Mouse (Mus musculus) forebrain, embryonic 13.5 days (tissue): ENCODE measurements around the gene Wnt1. TPM values are rescaled to one million over a fixed set of nuclear protein-coding genes. Genes with fewer than 3 reads are reported as not detected.

Experiments
- ATAC-seq: fragments of 200-750 bp; cut with Nextera tagmentation; 2 replicates; pipeline ENCODE4 v1.8.0; 2017
- H3K27ac ChIP-seq: fragments of 300-500 bp; sonication (generic); 2 replicates; pipeline ENCODE4 v1.5.1; 2015; ENCODE audit warnings: inconsistent platforms, mild to moderate bottlenecking, moderate library complexity
- H3K27me3 ChIP-seq: fragments of 300-500 bp; sonication (generic); 2 replicates; pipeline ENCODE4 v1.6.1; 2015; ENCODE audit warnings: mild to moderate bottlenecking, inconsistent platforms
- H3K36me3 ChIP-seq: fragments of 300-500 bp; sonication (generic); 2 replicates; pipeline ENCODE4 v1.6.1; 2015; ENCODE audit warnings: mild to moderate bottlenecking, inconsistent platforms; ENCODE audit not compliant: poor library complexity, severe bottlenecking
- H3K4me1 ChIP-seq: fragments of 300-500 bp; sonication (generic); 2 replicates; pipeline ENCODE4 v1.6.1; 2015; ENCODE audit warnings: inconsistent platforms
- H3K4me2 ChIP-seq: fragments of 300-500 bp; sonication (generic); 2 replicates; pipeline ENCODE4 v1.6.1; 2015; ENCODE audit warnings: inconsistent platforms, mild to moderate bottlenecking, moderate library complexity
- H3K4me3 ChIP-seq: fragments of 300-500 bp; sonication (generic); 2 replicates; pipeline ENCODE4 v1.5.1; 2015; ENCODE audit warnings: mild to moderate bottlenecking, inconsistent platforms
- H3K9ac ChIP-seq: fragments of 300-500 bp; sonication (generic); 2 replicates; pipeline ENCODE4 v1.6.1; 2015; ENCODE audit warnings: mild to moderate bottlenecking, inconsistent platforms
- H3K9me3 ChIP-seq: fragments of 300-500 bp; sonication (generic); replicated peaks from 2 replicates; pipeline ENCODE4 v1.6.1; 2016; ENCODE audit warnings: inconsistent platforms
- WGBS: fragments of 180-500 bp; shearing (Covaris S2); methylation state at CpG from one replicate; pipeline ENCODE4 v1.1.7; 2015; 5-methylcytosine and 5-hydroxymethylcytosine counted together
- polyA plus RNA-seq: library from polyadenylated mRNA; unstranded; fragments of >200 nt; fragmentation: Nextera tagmentation; extraction: Ambion mirVana; gene quantifications from 2 replicates; pipeline ENCODE4 v1.2.1, GENCODE M21; 2015

The Wnt1 gene
- polyA plus RNA-seq, 1 experiment from 2014 or later, result not detected

DNA sequence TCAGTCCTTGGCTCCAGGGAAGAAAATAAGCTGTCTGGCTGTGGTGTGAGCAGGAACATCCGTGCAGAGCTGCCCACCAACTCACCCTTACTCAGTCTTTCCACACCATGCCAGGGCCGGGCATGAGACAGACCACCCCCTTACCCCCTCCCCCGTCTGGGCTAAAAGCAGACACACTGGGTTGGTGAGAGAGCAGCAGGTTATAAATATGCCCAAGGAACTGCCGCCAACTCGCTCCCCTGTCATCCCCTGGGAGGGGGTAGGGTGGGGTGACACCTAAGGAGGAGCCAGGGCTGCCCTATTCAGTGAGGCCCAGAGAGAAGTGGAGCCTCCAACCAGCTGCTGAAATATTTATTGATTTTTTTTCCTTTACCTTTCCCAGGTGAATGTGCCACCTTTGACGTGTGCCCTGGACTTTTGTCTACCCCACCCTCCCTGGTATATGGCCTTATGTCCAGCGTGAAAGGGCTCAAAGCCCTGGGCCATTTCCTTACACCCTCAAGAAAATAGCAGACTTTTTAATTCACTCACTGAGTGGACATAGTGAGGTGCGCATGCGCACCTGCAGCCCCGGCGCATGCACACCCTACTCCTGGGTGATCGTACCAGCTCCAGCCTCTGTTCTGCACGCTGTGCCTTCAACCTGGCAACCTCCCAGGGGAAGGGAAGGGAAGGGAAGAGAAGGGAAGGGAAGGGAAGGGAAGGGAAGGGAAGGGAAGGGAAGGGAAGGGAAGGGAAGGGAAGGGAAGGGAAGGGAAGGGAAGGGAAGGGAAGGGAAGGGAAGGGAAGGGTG is 7.3 kb downstream of the Wnt1 start:
- H3K27me3 ChIP-seq, result peaks cover 97% of the 10 kb centered on the region
- H3K4me2 ChIP-seq, result no peak overlapping the region
- H3K36me3 ChIP-seq, result no peaks in the 10 kb centered on the region
- no peak overlapping the region for H3K9ac ChIP-seq
- no peaks in the 10 kb centered on the region for H3K9me3 ChIP-seq
- ATAC-seq, result peak; percentile 54; the same call in 1 of the 2 replicates
- no peak overlapping the region for H3K27ac ChIP-seq
- WGBS, result 2% methylated on average over 13 of the region's 13 CpGs
- H3K4me3 ChIP-seq, result no peak overlapping the region
- peaks cover 34% of the 10 kb centered on the region for H3K4me1 ChIP-seq

DNA sequence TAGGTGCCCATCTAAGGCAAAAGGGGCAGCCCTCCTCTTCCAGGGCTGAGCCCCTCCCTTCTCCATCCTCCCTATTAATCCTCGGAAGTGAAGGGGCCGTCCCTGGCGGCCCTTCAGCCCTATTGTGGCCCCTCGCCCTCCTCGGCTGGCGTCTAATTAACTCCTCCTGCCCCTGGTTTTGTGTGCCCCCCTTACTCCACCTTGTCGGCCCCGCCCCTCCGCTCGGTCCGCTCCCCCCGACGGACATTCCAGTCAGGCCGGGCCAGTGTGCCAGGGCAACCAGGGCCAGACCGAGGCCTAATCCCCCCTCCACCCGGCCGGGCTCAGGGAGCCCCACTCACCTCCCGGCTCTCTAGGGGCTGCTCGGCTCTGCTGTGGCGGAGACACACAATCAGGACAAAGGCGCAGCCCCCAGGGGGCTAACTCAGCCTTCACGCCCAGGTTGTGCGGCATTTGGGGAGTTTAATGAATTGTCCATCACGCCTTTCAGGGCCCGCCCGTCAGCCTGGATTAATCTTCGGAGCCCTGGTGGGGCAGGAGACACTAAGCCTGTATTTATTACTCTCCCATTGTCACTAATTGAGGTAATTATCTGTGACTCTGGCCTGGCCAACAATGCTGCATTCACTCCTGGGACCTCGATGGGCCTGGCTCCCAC is 8.3 kb downstream of the Wnt1 start:
- WGBS, result under 1% methylated on average over 28 of the region's 28 CpGs
- Histone ChIP-seq H3K4me2 (peak overlapping the region; percentile 41), H3K27ac (no peak overlapping the region), H3K9ac (0 out of 2 replicates have a peak overlapping the region, but pooled peaks have one; percentile 7), H3K27me3 (peaks cover 97% of the 10 kb centered on the region), H3K4me1 (peaks cover 27% of the 10 kb centered on the region), H3K4me3 (0 out of 2 replicates have a peak overlapping the region, but pooled peaks have one; percentile 1), H3K36me3 (no peaks in the 10 kb centered on the region), H3K9me3 (no peaks in the 10 kb centered on the region)
- ATAC-seq, result peak; percentile 87

DNA sequence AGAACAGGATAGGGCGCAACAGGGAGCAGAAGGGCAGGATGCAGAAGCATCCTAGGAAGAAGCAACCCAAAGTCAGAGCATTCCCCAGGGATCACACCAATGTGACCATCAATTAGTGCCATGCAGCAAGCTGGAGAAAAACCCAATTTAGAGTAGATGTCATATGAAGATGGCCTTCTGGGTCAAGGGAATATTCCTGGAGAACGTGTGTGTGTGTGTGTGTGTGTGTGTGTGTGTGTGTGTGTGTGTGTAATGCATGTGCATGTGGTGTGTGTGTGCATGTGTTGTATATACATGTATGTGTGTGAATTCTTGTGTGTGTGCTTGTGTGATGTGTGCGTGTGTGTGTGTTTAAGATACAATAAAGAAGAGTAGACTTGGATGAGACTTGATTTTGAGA is 9.2 kb downstream of the Wnt1 start:
- H3K4me1 ChIP-seq, result peaks cover 23% of the 10 kb centered on the region
- peaks cover 97% of the 10 kb centered on the region for H3K27me3 ChIP-seq
- no peak overlapping the region for H3K4me2 ChIP-seq
- H3K9ac ChIP-seq, result no peak overlapping the region
- H3K36me3 ChIP-seq, result no peaks in the 10 kb centered on the region
- ATAC-seq, result no peak
- H3K4me3 ChIP-seq, result no peak overlapping the region
- no peak overlapping the region for H3K27ac ChIP-seq
- 42% methylated on average over 3 of the region's 3 CpGs for WGBS
- H3K9me3 ChIP-seq, result no peaks in the 10 kb centered on the region

DNA sequence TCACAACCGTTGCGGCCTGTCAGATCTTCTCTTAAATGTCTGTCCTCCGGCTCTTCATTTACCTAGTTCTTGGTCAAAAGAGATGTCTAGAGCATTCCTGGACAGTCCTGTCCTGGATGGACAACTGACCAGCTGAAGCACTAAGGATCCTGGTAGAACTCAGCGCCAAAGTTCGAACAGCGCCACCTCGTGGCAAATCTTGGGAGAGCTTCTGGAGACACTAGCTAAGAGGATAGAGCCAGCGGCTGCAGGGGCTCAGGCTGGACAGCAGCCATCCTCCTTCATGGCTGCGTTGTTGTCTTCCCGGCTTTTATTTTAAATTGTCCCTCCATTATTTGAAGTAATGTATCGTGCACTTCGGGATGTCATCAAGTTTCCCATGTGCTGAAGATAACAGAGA is 9.7 kb downstream of the Wnt1 start:
- Histone ChIP-seq H3K9ac (no peak overlapping the region), H3K36me3 (no peaks in the 10 kb centered on the region), H3K9me3 (no peaks in the 10 kb centered on the region), H3K27ac (no peak overlapping the region), H3K27me3 (peaks cover 97% of the 10 kb centered on the region), H3K4me1 (peaks cover 27% of the 10 kb centered on the region), H3K4me2 (no peak overlapping the region), H3K4me3 (no peak overlapping the region)
- no peak for ATAC-seq
- WGBS, result 11% methylated on average over 12 of the region's 12 CpGs

DNA sequence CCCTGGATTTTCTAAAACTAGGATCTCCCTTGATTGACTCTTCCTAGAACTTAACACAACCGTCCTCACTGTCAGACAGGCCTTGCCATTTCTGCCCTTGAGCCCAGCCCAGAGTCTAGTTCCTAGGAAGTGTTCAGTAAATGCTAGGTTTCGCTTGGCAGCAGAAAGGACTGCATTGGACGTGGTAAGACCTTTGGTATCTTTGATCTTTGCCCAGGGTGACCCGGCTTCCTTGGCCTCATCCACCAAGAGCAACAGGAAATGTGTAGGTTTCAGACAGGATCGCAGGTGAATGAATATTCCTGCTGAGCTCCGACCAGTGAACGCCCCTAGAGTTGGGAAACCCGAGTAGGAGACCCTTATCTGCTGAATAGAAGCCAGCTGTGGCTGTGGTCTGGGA is 13.3 kb downstream of the Wnt1 start:
- Histone ChIP-seq H3K27ac (no peak overlapping the region), H3K9ac (no peak overlapping the region), H3K9me3 (no peaks in the 10 kb centered on the region), H3K36me3 (no peaks in the 10 kb centered on the region), H3K4me2 (no peak overlapping the region), H3K27me3 (peaks cover 99% of the 10 kb centered on the region), H3K4me3 (no peak overlapping the region), H3K4me1 (peaks cover 45% of the 10 kb centered on the region)
- 2% methylated on average over 8 of the region's 8 CpGs for WGBS
- no peak for ATAC-seq

DNA sequence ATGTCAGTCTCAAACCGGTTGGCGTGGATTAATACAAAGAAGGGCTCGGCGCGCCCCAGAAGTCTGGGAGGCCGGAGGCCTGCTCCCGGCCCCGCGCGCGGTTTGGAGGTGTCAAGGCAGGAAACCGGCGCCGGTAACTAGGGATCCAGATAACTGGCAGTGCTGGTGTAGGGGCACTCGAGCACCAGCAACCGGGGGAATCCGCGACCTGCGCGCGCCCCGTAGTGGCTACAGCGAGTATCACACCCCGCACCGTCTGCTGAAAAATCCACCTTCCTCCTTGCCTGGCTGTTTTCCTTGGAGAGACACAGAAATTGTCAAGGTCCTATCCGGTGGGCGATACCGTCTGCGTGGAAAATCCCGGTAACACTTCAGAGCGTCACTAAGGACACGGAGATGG is 14.4 kb downstream of the Wnt1 start:
- H3K27ac ChIP-seq, result no peak overlapping the region
- no peaks in the 10 kb centered on the region for H3K36me3 ChIP-seq
- WGBS, result under 1% methylated on average over 32 of the region's 32 CpGs
- H3K27me3 ChIP-seq, result peaks cover 100% of the 10 kb centered on the region
- peak overlapping the region; percentile 40 for H3K4me2 ChIP-seq
- H3K9ac ChIP-seq, result no peak overlapping the region
- ATAC-seq, result peak; percentile 50; the same call in 1 of the 2 replicates
- H3K9me3 ChIP-seq, result no peaks in the 10 kb centered on the region
- H3K4me3 ChIP-seq, result peak overlapping the region; percentile 6; the same call in 1 of the 2 replicates
- peaks cover 48% of the 10 kb centered on the region for H3K4me1 ChIP-seq

DNA sequence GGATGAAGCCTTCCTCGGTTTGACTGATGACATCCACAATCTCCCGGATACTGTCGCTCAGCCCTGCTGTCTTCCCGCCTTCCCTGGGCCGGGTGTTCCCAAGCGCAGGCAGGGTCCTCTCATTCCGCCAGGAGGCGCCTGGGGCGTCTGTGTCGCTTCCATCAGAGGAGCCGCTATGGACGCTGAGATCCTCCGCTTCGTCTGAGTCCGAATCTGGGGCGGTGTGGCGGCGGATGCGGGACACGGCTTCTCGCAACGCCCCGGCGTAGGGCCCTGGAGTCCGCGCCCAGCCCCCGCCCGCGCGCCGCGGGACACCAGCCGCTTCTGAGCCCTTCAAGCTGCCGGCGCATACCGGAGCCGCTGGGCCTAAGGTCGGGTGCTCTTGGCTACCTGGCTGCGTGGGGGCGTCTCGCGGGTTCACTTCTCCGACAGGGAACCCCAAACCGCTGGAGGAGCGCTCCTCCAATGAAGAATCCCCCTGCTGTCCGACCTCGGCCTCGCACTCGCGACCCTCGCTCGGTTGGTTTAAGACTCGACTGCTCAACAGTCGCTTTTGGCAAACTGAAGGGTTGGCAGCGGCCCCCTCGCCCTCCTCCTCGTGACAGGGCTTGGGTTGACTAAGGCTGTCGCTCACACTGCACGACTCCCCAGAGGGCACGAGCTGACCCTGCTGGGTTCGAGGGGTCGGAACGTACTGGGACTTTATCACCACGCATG is 15.8 kb downstream of the Wnt1 start:
- H3K9ac ChIP-seq, result peak overlapping the region; percentile 66
- H3K27ac ChIP-seq, result no peak overlapping the region
- peaks cover 99% of the 10 kb centered on the region for H3K27me3 ChIP-seq
- H3K4me1 ChIP-seq, result peaks cover 48% of the 10 kb centered on the region
- peak overlapping the region; percentile 71 for H3K4me2 ChIP-seq
- H3K9me3 ChIP-seq, result no peaks in the 10 kb centered on the region
- H3K36me3 ChIP-seq, result no peaks in the 10 kb centered on the region
- H3K4me3 ChIP-seq, result peak overlapping the region; percentile 43
- WGBS, result under 1% methylated on average over 64 of the region's 64 CpGs
- ATAC-seq, result peak; percentile 55

DNA sequence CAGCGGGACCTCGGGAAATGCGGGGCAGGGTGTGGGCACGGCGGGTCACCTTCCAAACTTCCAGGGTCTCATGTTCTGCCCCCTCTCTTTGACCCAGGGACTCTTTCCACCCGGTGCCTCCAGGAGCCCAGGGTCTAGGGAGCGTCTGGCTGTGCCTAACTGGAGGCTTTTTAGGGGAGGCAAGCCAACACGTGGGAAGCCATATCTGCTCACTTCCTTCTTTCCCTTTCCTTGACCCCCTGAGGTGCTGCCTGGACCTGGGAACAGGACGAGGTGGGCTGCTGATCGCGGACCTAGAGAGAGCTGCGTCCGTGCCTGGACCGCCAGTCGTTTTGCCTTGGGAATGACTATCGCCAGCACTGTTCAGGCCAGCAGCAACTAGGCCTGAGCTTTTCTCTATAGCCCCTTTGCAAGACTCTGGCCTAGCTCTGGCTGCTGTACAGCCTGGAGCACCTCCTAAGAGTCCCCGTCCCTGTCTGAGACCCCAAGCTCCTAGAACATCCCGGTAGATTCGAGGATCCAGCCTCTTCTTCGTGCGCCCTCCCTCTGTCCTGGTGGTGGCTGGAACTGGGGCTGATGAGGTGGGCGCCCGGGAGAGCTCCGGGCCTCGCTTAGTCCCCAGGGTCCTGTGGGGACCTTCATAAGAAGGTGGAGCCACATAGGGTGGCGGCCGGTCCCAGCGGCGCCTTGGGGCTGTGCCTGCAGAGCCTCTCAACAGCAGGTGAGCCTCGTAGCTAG is 16.6 kb downstream of the Wnt1 start:
- 0 out of 2 replicates have a peak, but pooled peaks cover 3% of the 10 kb centered on the region for H3K36me3 ChIP-seq
- no peak for ATAC-seq
- WGBS, result 2% methylated on average over 30 of the region's 30 CpGs
- H3K9ac ChIP-seq, result no peak overlapping the region
- peaks cover 98% of the 10 kb centered on the region for H3K27me3 ChIP-seq
- H3K4me3 ChIP-seq, result peak overlapping the region; percentile 43
- no peak overlapping the region for H3K27ac ChIP-seq
- H3K9me3 ChIP-seq, result no peaks in the 10 kb centered on the region
- H3K4me2 ChIP-seq, result peak overlapping the region; percentile 71
- peaks cover 48% of the 10 kb centered on the region for H3K4me1 ChIP-seq

DNA sequence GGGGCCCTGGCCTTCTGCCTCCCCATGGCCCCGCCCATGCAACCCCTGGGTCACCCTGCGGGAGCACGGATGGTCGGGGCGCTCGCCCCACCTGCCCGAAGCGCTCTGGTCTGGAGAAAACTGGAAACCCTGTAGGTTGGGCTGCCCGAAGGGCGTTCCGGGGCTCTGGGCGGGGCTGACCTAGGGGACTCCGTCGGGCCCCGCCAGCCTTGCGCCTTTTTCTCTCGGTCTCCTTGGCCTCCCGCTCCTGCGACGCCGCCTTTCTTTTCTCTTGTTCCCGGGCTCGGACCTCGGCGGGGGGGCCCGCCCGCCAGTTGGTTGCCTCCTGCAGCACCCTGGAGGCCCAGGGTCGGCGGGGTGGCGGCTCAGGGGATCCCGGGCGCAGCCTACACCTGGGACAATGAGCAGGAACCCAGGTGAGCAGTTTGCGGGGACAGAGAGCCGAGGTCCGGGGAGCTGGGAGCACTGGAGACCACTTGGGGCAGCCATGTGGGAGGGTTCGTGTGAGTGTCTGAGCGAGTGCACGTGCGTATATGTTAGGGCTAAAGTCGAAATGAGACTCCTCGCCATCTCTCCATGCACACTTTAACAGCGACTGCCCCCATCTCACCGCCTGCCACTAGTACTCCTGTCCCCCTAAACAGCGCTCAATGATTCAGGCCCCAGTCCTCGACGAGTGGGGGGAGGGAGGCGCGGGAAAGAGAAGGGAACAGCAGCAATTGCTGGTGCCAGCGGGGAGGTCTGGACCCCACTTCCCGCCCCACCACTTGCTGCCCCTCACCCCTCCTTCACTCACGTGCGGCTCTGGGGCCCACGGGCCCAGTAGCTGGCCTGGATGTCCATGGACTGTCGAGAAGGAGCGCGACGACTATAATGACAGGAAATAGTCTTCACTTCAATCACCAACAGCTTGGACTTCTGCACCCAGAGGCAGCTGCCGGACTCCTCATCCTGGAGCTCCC is 17.4 kb downstream of the Wnt1 start:
- Histone ChIP-seq H3K27me3 (peaks cover 90% of the 10 kb centered on the region), H3K4me3 (peak overlapping the region; percentile 43), H3K9me3 (no peaks in the 10 kb centered on the region), H3K27ac (no peak overlapping the region), H3K9ac (peak overlapping the region; percentile 46; the same call in 1 of the 2 replicates), H3K4me2 (peak overlapping the region; percentile 70), H3K36me3 (peaks cover 9% of the 10 kb centered on the region; the same call in 1 of the 2 replicates), H3K4me1 (peaks cover 48% of the 10 kb centered on the region)
- no peak for ATAC-seq
- under 1% methylated on average over 58 of the region's 58 CpGs for WGBS

DNA sequence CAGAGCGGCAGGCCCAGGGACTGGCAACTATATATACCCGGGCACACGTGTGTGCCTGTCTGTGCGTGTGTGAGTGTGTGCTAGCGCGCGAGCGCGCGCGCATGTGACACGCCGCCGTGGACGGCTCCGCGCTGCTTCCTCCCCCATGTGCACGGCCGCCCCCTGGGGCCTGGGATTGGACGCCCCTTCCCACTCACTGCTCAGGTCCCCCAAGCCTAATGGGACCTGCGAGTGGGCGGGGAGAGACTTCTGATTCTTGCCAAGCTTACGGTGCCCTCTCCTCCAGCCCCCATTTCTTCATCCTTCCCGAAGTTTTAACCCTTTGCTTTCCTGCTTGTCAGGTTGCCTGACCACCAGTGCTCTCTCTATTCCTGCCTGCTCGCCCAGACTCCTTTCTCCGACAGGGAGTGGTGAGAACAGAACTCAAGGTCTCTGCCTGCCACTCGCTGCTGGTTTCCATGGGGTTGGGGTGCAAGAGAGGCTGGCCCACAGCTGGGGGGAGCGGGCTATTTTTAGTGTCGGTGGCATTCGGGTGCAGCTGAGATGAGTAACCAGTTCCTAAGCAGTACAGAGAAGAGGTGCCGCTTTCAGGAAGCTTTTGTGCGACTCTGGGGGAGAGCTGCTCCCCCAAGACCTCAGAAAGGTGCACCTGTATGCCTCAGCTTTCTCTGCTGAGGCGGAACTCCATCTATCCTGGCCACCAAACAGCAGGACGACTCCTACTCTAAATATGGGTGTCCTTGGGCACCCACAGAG is 18.4 kb downstream of the Wnt1 start:
- peak overlapping the region; percentile 43 for H3K4me3 ChIP-seq
- H3K9ac ChIP-seq, result peak overlapping the region; percentile 51
- peak overlapping the region; percentile 70 for H3K4me2 ChIP-seq
- peaks cover 80% of the 10 kb centered on the region for H3K27me3 ChIP-seq
- under 1% methylated on average over 34 of the region's 34 CpGs for WGBS
- peaks cover 18% of the 10 kb centered on the region for H3K36me3 ChIP-seq
- H3K4me1 ChIP-seq, result peaks cover 48% of the 10 kb centered on the region
- peak; percentile 53; the same call in 1 of the 2 replicates for ATAC-seq
- H3K27ac ChIP-seq, result no peak overlapping the region
- no peaks in the 10 kb centered on the region for H3K9me3 ChIP-seq
